In the genomic region with DNA sequence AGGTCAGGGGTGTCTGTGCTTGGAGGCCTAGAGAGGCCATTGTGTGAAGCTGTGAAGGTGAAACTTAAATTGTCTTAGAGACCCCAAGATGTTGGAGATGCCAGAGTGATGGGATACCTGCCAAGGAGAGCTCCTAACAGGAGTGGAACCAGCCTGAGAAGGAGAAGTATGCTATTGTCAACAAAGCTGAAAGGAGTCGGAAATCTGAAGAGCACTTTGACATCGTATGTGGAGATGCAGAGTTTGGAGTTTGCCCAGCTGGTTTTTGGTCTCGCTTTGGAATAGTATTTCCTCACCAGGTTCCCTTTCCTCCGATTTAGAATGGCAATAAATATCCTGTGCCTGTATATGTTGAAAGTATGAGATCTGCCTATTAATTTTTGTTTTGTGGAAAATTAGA, we compare ENCODE assay signal across 23 mouse cellular contexts.
"Had no signal": no experiment of that assay in that cellular context is flagged by ENCODE, and none has a peak within 500 bp of the region (broad histone marks: within the 10 kb centered on the region; RNA-seq: fewer than 3 reads in every experiment).

No protein-coding gene starts in this region.

- ATAC-seq: forebrain, embryonic 15.5 days; forebrain, postnatal 0 days; hindbrain, postnatal 0 days; intestine, embryonic 16.5 days had no signal

- H3K27ac ChIP-seq: forebrain, embryonic 15.5 days; heart, embryonic 13.5 days; heart, embryonic 15.5 days; hindbrain, embryonic 13.5 days; hindbrain, embryonic 15.5 days; hindbrain, postnatal 0 days; kidney, embryonic 15.5 days; kidney, postnatal 0 days; layer of hippocampus, adult 2 months; left cerebral cortex, adult 2 months; limb, embryonic 10.5 days; limb, embryonic 12.5 days had no signal

- H3K9ac ChIP-seq: forebrain, embryonic 15.5 days; forebrain, postnatal 0 days; heart, embryonic 13.5 days; heart, embryonic 15.5 days; hindbrain, embryonic 13.5 days; hindbrain, embryonic 15.5 days; kidney, embryonic 15.5 days; limb, embryonic 12.5 days had no signal

- H3K9me3 ChIP-seq: forebrain, embryonic 15.5 days; heart, embryonic 13.5 days; heart, embryonic 15.5 days; hindbrain, embryonic 13.5 days; hindbrain, embryonic 15.5 days; kidney, embryonic 15.5 days; limb, embryonic 10.5 days; limb, embryonic 12.5 days had no signal

- H3K27me3 ChIP-seq: forebrain, embryonic 15.5 days; heart, embryonic 13.5 days; heart, embryonic 15.5 days; hindbrain, embryonic 13.5 days; hindbrain, embryonic 15.5 days; kidney, embryonic 15.5 days; limb, embryonic 12.5 days had no signal

- H3K4me1 ChIP-seq: forebrain, embryonic 15.5 days; heart, embryonic 13.5 days; heart, embryonic 15.5 days; hindbrain, embryonic 13.5 days; hindbrain, embryonic 15.5 days; kidney, embryonic 15.5 days; limb, embryonic 10.5 days; limb, embryonic 12.5 days had no signal

- H3K4me2 ChIP-seq: forebrain, embryonic 15.5 days; heart, embryonic 11.5 days; heart, embryonic 13.5 days; heart, embryonic 15.5 days; hindbrain, embryonic 13.5 days; hindbrain, embryonic 15.5 days; kidney, embryonic 15.5 days; limb, embryonic 12.5 days had no signal

- H3K4me3 ChIP-seq: forebrain, embryonic 15.5 days; heart, embryonic 13.5 days; heart, embryonic 15.5 days; hindbrain, embryonic 13.5 days; hindbrain, embryonic 15.5 days; kidney, embryonic 15.5 days; layer of hippocampus, adult 2 months; left cerebral cortex, adult 2 months; limb, embryonic 10.5 days; limb, embryonic 12.5 days had no signal

- DNase-seq: forebrain, postnatal 0 days; gastrocnemius, postnatal 25 days; heart, postnatal 14 days; heart, postnatal 36 days; kidney, adult 11 months; kidney, adult 2 months; kidney, adult 9 months; kidney, postnatal 14 days; kidney, postnatal 4 days had no signal

- H3K36me3 ChIP-seq: forebrain, embryonic 15.5 days; heart, embryonic 13.5 days; heart, embryonic 15.5 days; hindbrain, embryonic 13.5 days; hindbrain, embryonic 15.5 days; kidney, embryonic 15.5 days; limb, embryonic 10.5 days; limb, embryonic 12.5 days had no signal
